Mouse (Mus musculus) ES-Bruce4 (cell line): ENCODE results near the gene Evx2. TPM values are rescaled to one million over a fixed set of nuclear protein-coding genes. Genes with fewer than 3 reads are reported as not detected.

ENCODE experiments used
- H3K27ac ChIP-seq: 2 replicates; pipeline ENCODE4 v1.5.1; 2012; ENCODE audit warnings: low read length, inconsistent platforms; ENCODE audit not compliant: insufficient read depth
- H3K27me3 ChIP-seq: 2 replicates; pipeline ENCODE4 v1.6.1; 2012; ENCODE audit warnings: mild to moderate bottlenecking, low read length, inconsistent platforms; ENCODE audit not compliant: control insufficient read depth, poor library complexity, insufficient read depth, severe bottlenecking
- H3K36me3 ChIP-seq: 2 replicates; pipeline ENCODE4 v1.6.1; 2012; ENCODE audit warnings: inconsistent platforms, mild to moderate bottlenecking, low read length, moderate library complexity; ENCODE audit not compliant: control insufficient read depth, poor library complexity, insufficient read depth, severe bottlenecking
- H3K4me1 ChIP-seq: one replicate; pipeline ENCODE4 v1.8.1; 2011; ENCODE audit warnings: low read length; ENCODE audit not compliant: control insufficient read depth, insufficient read depth
- H3K4me3 ChIP-seq: 2 replicates; pipeline ENCODE4 v1.5.1; 2011; ENCODE audit warnings: low read depth, mild to moderate bottlenecking, low read length
- H3K9ac ChIP-seq: 2 replicates; pipeline ENCODE4 v1.6.1; 2012; ENCODE audit warnings: low read depth, mild to moderate bottlenecking, inconsistent platforms; ENCODE audit not compliant: poor library complexity, severe bottlenecking
- H3K9me3 ChIP-seq: replicated peaks from 2 replicates; pipeline ENCODE4 v1.6.1; 2012; ENCODE audit warnings: mild to moderate bottlenecking, low read length, inconsistent platforms; ENCODE audit not compliant: control insufficient read depth, poor library complexity, insufficient read depth, severe bottlenecking
- CTCF ChIP-seq: IDR thresholded peaks from one replicate; pipeline ENCODE4 v1.8.1; 2011; ENCODE audit warnings: low read depth, low read length
- EP300 ChIP-seq: IDR thresholded peaks from 2 replicates; pipeline ENCODE4 v1.6.1; 2011; ENCODE audit warnings: low read depth, low read length; ENCODE audit not compliant: insufficient read depth
- POLR2A ChIP-seq: IDR thresholded peaks from one replicate; pipeline ENCODE4 v1.8.1; 2011; ENCODE audit warnings: low read length; ENCODE audit not compliant: insufficient read depth
- polyA plus RNA-seq: library from polyadenylated mRNA; stranded (reverse); fragments of >200 nt; gene quantifications from 2 replicates; pipeline ENCODE4 v1.2.4, GENCODE M21; 2011; ENCODE audit warnings: low read depth; ENCODE audit not compliant: missing spikeins, insufficient read depth, insufficient read length

Gene Evx2
- polyA plus RNA-seq, 1 experiment, result not detected

- H3K27ac ChIP-seq, result no peak overlapping the region
- no peak overlapping the region for H3K9ac ChIP-seq
- no peak overlapping the region for H3K4me3 ChIP-seq
- peaks cover 50% of the 10 kb centered on the region for H3K27me3 ChIP-seq
- TF ChIP-seq EP300 (no peak), CTCF (no peak), POLR2A (no peak)
- no peaks in the 10 kb centered on the region for H3K36me3 ChIP-seq
- H3K4me1 ChIP-seq, result no peaks in the 10 kb centered on the region
- no peaks in the 10 kb centered on the region for H3K9me3 ChIP-seq
These were observed 4.5 kb downstream of the Evx2 start for GRCm38 (mm10) chr2:74654743-74655419.

GRCm38 (mm10) chr2:74653781-74654535 lies 5.4 kb downstream of the Evx2 start:
- no peaks in the 10 kb centered on the region for H3K4me1 ChIP-seq

GRCm38 (mm10) chr2:74652996-74653340 lies 6.4 kb downstream of the Evx2 start:
- H3K27ac ChIP-seq, result no peak overlapping the region
- H3K36me3 ChIP-seq, result no peaks in the 10 kb centered on the region
- no peaks in the 10 kb centered on the region for H3K4me1 ChIP-seq
- no peak overlapping the region for H3K9ac ChIP-seq
- no peaks in the 10 kb centered on the region for H3K9me3 ChIP-seq
- no peak overlapping the region for H3K4me3 ChIP-seq
- H3K27me3 ChIP-seq, result peaks cover 38% of the 10 kb centered on the region
- no peak for TF ChIP-seq CTCF
- no peak for TF ChIP-seq EP300
- no peak for TF ChIP-seq POLR2A

More at GRCm38 (mm10) chr2:74653781-74654535, 5.4 kb downstream of the Evx2 start:
- no peak overlapping the region for H3K27ac ChIP-seq
- no peak overlapping the region for H3K9ac ChIP-seq
- H3K36me3 ChIP-seq, result no peaks in the 10 kb centered on the region
- no peak overlapping the region for H3K4me3 ChIP-seq
- peaks cover 43% of the 10 kb centered on the region for H3K27me3 ChIP-seq
- TF ChIP-seq CTCF (no peak), EP300 (no peak)
- no peaks in the 10 kb centered on the region for H3K9me3 ChIP-seq

- Histone ChIP-seq H3K27me3 (peaks cover 9% of the 10 kb centered on the region), H3K9me3 (no peaks in the 10 kb centered on the region), H3K27ac (no peak overlapping the region), H3K4me1 (no peaks in the 10 kb centered on the region), H3K36me3 (no peaks in the 10 kb centered on the region), H3K9ac (no peak overlapping the region), H3K4me3 (no peak overlapping the region)
- TF ChIP-seq POLR2A, result no peak
- no peak for TF ChIP-seq EP300
- TF ChIP-seq CTCF, result no peak
These were observed 12.1 kb downstream of the Evx2 start for GRCm38 (mm10) chr2:74647082-74647864.

- TF ChIP-seq CTCF (no peak), EP300 (no peak)
- H3K4me1 ChIP-seq, result no peaks in the 10 kb centered on the region
- no peaks in the 10 kb centered on the region for H3K36me3 ChIP-seq
- no peak overlapping the region for H3K27ac ChIP-seq
- peaks cover 4% of the 10 kb centered on the region for H3K27me3 ChIP-seq
- no peak overlapping the region for H3K9ac ChIP-seq
- no peak overlapping the region for H3K4me3 ChIP-seq
- H3K9me3 ChIP-seq, result no peaks in the 10 kb centered on the region
These were observed 13.7 kb downstream of the Evx2 start for GRCm38 (mm10) chr2:74645631-74646030.

- Histone ChIP-seq H3K9ac (no peak overlapping the region), H3K36me3 (no peaks in the 10 kb centered on the region), H3K27ac (no peak overlapping the region), H3K4me1 (no peaks in the 10 kb centered on the region), H3K27me3 (no peaks in the 10 kb centered on the region; the same call in 1 of the 2 replicates), H3K4me3 (no peak overlapping the region), H3K9me3 (no peaks in the 10 kb centered on the region)
- TF ChIP-seq POLR2A, result no peak
- TF ChIP-seq CTCF, result no peak
- no peak for TF ChIP-seq EP300
These were observed 16.9 kb downstream of the Evx2 start for GRCm38 (mm10) chr2:74642431-74642830.
